Mouse (Mus musculus) thymus, postnatal 10 days (tissue): ENCODE results near the gene Pou4f2.

Source experiments
- DNase-seq, 2 experiments: peaks; one replicate each; pipeline ENCODE4 v3.0.0; 2021; ENCODE audit warnings: low spot score in 2 of 2

Gene Pou4f2

DNA sequence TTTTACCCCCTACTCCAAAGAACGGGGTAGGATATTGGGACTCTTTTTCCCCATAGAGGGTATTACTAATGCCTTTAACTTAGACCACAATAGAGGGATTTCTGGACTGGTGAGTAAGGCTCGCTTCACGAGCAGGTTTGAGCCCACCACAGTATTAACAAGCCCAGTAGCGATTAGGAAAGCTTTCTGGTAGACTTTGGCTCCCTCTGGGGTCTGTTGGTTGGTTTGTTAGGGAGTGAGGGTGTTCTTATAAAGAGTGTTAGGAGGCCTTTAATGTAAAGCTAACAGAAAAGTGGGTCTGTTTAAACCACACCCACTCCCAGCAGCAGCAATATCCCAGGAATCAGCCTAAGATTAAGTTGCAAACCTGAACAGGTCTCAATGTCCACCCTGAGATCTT, 17.2 kb downstream of the Pou4f2 start:
- DNase-seq = no peak

DNA sequence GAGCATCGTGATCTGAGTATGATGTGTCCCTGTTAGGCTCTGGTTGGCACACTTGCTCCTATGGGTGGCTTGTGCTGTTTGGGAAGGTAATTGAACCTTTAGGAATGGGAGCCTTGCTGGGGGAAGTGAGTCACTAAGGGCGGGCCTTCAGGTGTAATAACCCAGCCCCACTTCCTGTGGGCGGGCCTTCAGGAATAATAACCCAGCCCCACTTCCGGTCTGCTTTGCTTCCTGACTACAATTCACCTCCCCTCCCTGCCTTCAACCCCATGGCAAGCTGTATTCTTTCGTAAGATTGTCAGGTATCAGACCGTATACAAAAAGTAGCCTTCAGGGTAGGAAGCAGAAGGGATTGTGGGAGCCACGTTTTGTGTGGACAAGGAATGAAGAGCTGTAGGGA, 45.7 kb downstream of the Pou4f2 start:
- no peak for DNase-seq
